Mouse (Mus musculus): Measurements from ENCODE around the gene Calm4. TPM values are rescaled to one million over a fixed set of nuclear protein-coding genes. Genes with fewer than 3 reads are reported as not detected.

Calm4 gene
- polyA plus RNA-seq, 1 experiment = 0.05 TPM

DNA sequence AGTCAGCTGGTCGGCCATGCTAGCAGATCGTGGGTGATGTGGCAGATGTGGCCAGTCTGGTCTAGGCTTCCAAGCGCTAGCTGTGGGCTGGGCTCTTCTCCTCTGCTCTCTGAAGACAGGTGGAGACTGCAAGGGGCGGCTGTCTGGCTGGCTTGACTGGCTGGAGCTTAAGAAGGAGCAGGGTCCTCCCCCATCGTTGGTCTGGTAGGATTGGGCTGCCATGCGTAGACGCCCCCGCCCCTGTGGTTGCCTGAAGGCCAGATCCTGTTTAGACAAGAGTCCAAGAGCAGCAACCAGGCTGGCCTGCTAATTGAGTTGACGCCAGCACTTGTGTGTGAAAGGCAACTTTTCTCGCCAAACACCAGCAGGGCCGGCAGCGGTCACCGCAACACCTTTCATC lies 33.4 kb upstream of the Calm4 start, which contains the start of gene Calml3:
Gene Calml3 (minus strand): TSS at position 131 of the 400 bp plus-strand sequence.
- peak in 1 of 3 experiments; percentile 6 for TF ChIP-seq MYOD1 (IDR thresholded peaks at IDR 0.05; ENCODE audit: control insufficient read depth in 1 of 3, insufficient read length in 2 of 3, low read depth in 2 of 3)
- no peak for TF ChIP-seq REST (IDR thresholded peaks at IDR 0.05; ENCODE audit: insufficient read depth, insufficient read length)
- Histone ChIP-seq H3K79me2 (ENCODE audit: control insufficient read depth, insufficient read depth) (no peaks in the 10 kb centered on the region), H3K4me2 (ENCODE audit: low read depth) (no peak within 1 kb of the TSS), H3K4me3 (no peak within 1 kb of the TSS), H3K36me3 (ENCODE audit: control insufficient read depth, insufficient read depth) (no peaks in the 10 kb centered on the region), H3K27me3 (ENCODE audit: control insufficient read depth, insufficient read depth, insufficient read length) (no peaks in the 10 kb centered on the region), H3ac (ENCODE audit: control insufficient read depth, insufficient read length) (no peak within 1 kb of the TSS)

DNA sequence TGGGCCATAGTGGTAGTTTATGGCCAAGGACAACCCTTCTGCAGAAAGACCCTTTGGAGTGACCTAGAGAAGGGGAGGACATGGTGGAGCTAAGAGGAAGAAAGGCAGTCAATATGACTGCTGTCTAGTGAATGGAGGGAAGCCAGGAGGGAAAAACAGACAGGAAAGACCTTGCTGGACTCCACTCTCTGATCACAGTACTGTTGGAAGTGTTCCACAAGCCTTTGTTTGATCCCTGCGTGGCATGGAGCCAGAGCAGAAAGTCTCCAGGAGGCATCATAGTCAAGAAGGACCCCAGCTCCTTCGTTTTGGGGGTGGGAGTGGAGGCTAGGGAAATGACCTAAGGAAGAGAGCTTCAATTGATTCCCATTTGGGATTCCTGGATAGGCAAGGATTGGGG lies 32.4 kb upstream of the Calm4 start:
- H3K4me2 ChIP-seq (ENCODE audit: low read depth) = no peak overlapping the region
- H3K27me3 ChIP-seq (ENCODE audit: control insufficient read depth, insufficient read depth, insufficient read length) = no peaks in the 10 kb centered on the region
- TF ChIP-seq POLR2AphosphoS2 (IDR thresholded peaks at IDR 0.05; ENCODE audit: insufficient read length, low read depth) (no peak), USF1 (IDR thresholded peaks at IDR 0.05; ENCODE audit: low read depth) (no peak), CEBPB (IDR thresholded peaks at IDR 0.05; ENCODE audit: insufficient read depth, poor library complexity, severe bottlenecking) (no peak), POLR2A (IDR thresholded peaks at IDR 0.05; ENCODE audit: insufficient read length, low read depth) (no peak), TCF12 (IDR thresholded peaks at IDR 0.05; ENCODE audit: insufficient read depth, poor library complexity, severe bottlenecking) (no peak), SRF (IDR thresholded peaks at IDR 0.05; ENCODE audit: control insufficient read depth, insufficient read length, low read depth) (no peak), TCF3 (IDR thresholded peaks at IDR 0.05; ENCODE audit: insufficient read length, low read depth) (no peak), MYOD1 (IDR thresholded peaks at IDR 0.05; ENCODE audit: control insufficient read depth in 1 of 3, insufficient read length in 2 of 3, low read depth in 2 of 3) (no peak), MYOG (IDR thresholded peaks at IDR 0.05; ENCODE audit: control insufficient read depth in 1 of 3, insufficient read depth in 1 of 3, insufficient read length in 2 of 3, low read depth in 2 of 3) (no peak), MAX (IDR thresholded peaks at IDR 0.05; ENCODE audit: low read depth) (no peak), E2F4 (IDR thresholded peaks at IDR 0.05; ENCODE audit: insufficient read depth) (no peak), REST (IDR thresholded peaks at IDR 0.05; ENCODE audit: insufficient read depth, insufficient read length) (no peak)
- H3ac ChIP-seq (ENCODE audit: control insufficient read depth, insufficient read length) = no peak overlapping the region
- H3K36me3 ChIP-seq (ENCODE audit: control insufficient read depth, insufficient read depth) = no peaks in the 10 kb centered on the region
- H3K79me2 ChIP-seq (ENCODE audit: control insufficient read depth, insufficient read depth) = no peaks in the 10 kb centered on the region
- no peak overlapping the region for H3K4me3 ChIP-seq

DNA sequence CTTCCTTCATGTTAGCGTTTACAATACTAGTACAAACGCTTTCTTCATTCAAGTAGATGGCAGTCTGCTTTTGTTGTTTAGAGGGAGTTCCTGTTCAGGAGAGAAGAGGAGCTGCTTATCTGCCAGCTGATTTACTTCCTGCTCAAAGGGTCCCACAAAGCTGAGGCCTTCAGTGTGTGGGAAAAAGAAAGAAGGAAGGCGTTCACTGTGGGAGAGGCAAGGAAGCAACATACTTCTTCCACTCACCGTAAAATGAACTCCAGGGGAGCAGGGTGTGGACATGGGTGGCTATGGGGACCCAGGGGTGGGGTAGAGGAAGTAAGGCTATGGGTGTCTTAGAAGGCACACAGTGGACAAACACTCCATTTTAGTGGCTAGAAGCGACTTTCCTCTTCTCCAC lies 31.9 kb upstream of the Calm4 start:
- no peaks in the 10 kb centered on the region for H3K36me3 ChIP-seq (ENCODE audit: control insufficient read depth, insufficient read depth)
- no peak overlapping the region for H3K4me3 ChIP-seq
- no peak overlapping the region for H3K4me2 ChIP-seq (ENCODE audit: low read depth)
- no peaks in the 10 kb centered on the region for H3K27me3 ChIP-seq (ENCODE audit: control insufficient read depth, insufficient read depth, insufficient read length)
- H3K79me2 ChIP-seq (ENCODE audit: control insufficient read depth, insufficient read depth) = no peaks in the 10 kb centered on the region
- TF ChIP-seq MYOG (IDR thresholded peaks at IDR 0.05; ENCODE audit: control insufficient read depth in 1 of 3, insufficient read depth in 1 of 3, insufficient read length in 2 of 3, low read depth in 2 of 3) (no peak), MYOD1 (IDR thresholded peaks at IDR 0.05; ENCODE audit: control insufficient read depth in 1 of 3, insufficient read length in 2 of 3, low read depth in 2 of 3) (no peak), POLR2AphosphoS2 (IDR thresholded peaks at IDR 0.05; ENCODE audit: insufficient read length, low read depth) (no peak), CEBPB (IDR thresholded peaks at IDR 0.05; ENCODE audit: insufficient read depth, poor library complexity, severe bottlenecking) (no peak), E2F4 (IDR thresholded peaks at IDR 0.05; ENCODE audit: insufficient read depth) (no peak), POLR2A (IDR thresholded peaks at IDR 0.05; ENCODE audit: insufficient read length, low read depth) (no peak), REST (IDR thresholded peaks at IDR 0.05; ENCODE audit: insufficient read depth, insufficient read length) (no peak), SRF (IDR thresholded peaks at IDR 0.05; ENCODE audit: control insufficient read depth, insufficient read length, low read depth) (no peak)
- H3ac ChIP-seq (ENCODE audit: control insufficient read depth, insufficient read length) = no peak overlapping the region

DNA sequence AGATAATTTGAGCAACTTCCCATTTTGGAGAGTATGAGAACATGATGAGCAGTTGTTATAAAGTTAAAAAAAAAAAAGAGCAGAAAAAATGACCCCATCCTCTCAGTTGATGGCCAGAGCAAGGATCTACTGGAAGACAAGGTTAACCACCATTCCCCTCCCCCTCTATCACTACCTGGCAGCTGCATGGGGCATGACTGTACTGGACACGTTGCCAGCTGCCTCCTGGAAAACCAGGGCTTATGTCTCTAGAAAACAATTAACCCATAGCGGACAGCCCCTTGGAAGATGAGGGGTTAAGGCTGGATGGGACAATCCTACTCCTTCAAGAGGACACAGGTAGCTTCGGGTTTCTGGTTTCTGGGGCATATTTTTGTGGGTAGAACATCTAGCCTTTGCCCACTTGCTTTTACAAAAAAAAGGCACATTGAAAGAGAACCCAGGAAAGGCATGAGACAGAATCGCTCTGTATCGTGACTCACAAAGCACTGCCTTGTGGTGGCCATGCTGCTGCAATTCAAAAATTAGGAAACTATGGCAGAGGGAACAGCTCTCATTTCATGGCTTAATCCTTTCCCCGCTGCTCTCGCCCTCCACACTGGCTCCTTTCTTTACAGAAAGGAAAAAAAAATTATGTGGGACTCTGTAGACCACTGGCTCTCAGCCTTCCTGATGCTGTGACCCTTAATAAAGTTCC lies 30.3 kb upstream of the Calm4 start:
- TF ChIP-seq MAX (IDR thresholded peaks at IDR 0.05; ENCODE audit: low read depth) = no peak
- TF ChIP-seq MYOD1 (IDR thresholded peaks at IDR 0.05; ENCODE audit: control insufficient read depth in 1 of 3, insufficient read length in 2 of 3, low read depth in 2 of 3) = peak in 2 of 3 experiments; percentile 58 to 79
- H3K4me2 ChIP-seq (ENCODE audit: low read depth) = peak overlapping the region; percentile 77

DNA sequence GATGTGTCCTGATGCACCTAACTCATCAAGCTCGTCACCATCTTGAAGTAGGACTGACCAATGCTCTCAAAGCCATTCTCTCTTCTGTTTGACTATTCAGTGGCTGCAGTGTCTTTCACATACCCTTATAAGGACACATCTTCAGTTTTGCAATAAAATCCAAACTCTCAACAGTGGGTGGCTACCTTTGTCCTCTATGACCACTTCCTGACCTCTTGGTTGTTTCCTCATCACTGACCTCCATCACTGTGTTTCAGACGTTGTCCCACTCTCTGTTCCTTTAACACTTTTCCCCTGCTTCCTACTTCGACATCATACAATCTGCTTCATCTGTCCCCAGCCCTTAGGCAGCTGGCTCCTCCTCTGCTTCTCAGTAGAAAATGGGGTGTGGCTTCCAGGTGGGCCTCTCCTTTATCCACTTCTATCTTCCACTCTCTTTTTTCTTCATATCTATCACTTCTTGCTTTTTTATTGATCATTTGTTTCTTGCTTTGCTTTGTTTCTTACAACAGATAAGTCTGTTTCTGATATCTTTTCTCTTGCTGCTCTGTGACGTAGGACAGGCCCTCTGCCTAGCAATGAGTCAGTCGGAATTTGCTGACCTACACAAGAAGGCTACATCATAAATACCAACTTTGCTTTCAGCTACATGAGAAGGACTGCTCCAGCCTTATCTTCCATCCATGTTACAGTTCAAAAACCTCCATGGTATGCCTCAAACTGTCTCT lies 19.4 kb upstream of the Calm4 start:
- H3K79me2 ChIP-seq (ENCODE audit: control insufficient read depth, insufficient read depth) = no peaks in the 10 kb centered on the region
- no peak overlapping the region for H3K4me2 ChIP-seq (ENCODE audit: low read depth)
- H3K4me3 ChIP-seq = no peak overlapping the region
- H3K27me3 ChIP-seq (ENCODE audit: control insufficient read depth, insufficient read depth, insufficient read length) = no peaks in the 10 kb centered on the region
- H3ac ChIP-seq (ENCODE audit: control insufficient read depth, insufficient read length) = no peak overlapping the region
- no peaks in the 10 kb centered on the region for H3K36me3 ChIP-seq (ENCODE audit: control insufficient read depth, insufficient read depth)
- TF ChIP-seq MYOG (IDR thresholded peaks at IDR 0.05; ENCODE audit: control insufficient read depth in 1 of 3, insufficient read depth in 1 of 3, insufficient read length in 2 of 3, low read depth in 2 of 3) = no peak
- TF ChIP-seq TCF3 (IDR thresholded peaks at IDR 0.05; ENCODE audit: insufficient read length, low read depth) = no peak
- no peak for TF ChIP-seq USF1 (IDR thresholded peaks at IDR 0.05; ENCODE audit: low read depth)
- TF ChIP-seq TCF12 (IDR thresholded peaks at IDR 0.05; ENCODE audit: insufficient read depth, poor library complexity, severe bottlenecking) = no peak
- no peak for TF ChIP-seq POLR2A (IDR thresholded peaks at IDR 0.05; ENCODE audit: insufficient read length, low read depth)
- TF ChIP-seq REST (IDR thresholded peaks at IDR 0.05; ENCODE audit: insufficient read depth, insufficient read length) = no peak
- TF ChIP-seq E2F4 (IDR thresholded peaks at IDR 0.05; ENCODE audit: insufficient read depth) = no peak
- TF ChIP-seq POLR2AphosphoS2 (IDR thresholded peaks at IDR 0.05; ENCODE audit: insufficient read length, low read depth) = no peak
- no peak for TF ChIP-seq MYOD1 (IDR thresholded peaks at IDR 0.05; ENCODE audit: control insufficient read depth in 1 of 3, insufficient read length in 2 of 3, low read depth in 2 of 3)
- no peak for TF ChIP-seq MAX (IDR thresholded peaks at IDR 0.05; ENCODE audit: low read depth)
- TF ChIP-seq CEBPB (IDR thresholded peaks at IDR 0.05; ENCODE audit: insufficient read depth, poor library complexity, severe bottlenecking) = no peak
- no peak for TF ChIP-seq SRF (IDR thresholded peaks at IDR 0.05; ENCODE audit: control insufficient read depth, insufficient read length, low read depth)

More for the DNA sequence above, 30.3 kb upstream of the Calm4 start:
- no peak overlapping the region for H3K4me3 ChIP-seq
- H3K79me2 ChIP-seq (ENCODE audit: control insufficient read depth, insufficient read depth) = no peaks in the 10 kb centered on the region
- H3K27me3 ChIP-seq (ENCODE audit: control insufficient read depth, insufficient read depth, insufficient read length) = no peaks in the 10 kb centered on the region
- H3K36me3 ChIP-seq (ENCODE audit: control insufficient read depth, insufficient read depth) = no peaks in the 10 kb centered on the region
- no peak overlapping the region for H3ac ChIP-seq (ENCODE audit: control insufficient read depth, insufficient read length)
